Mouse (Mus musculus) embryo, embryonic 10.5 days (tissue): ENCODE results near the gene Fbxo11.
A peak's percentile ranks its signal among the peaks of the same experiment; 100 is the strongest.
"Not testable (repeated sequence)": the region's sequence is repeated elsewhere in the genome, so short reads cannot be mapped to it uniquely, and the experiment has no call there.

ENCODE experiments used
- DNase-seq: peaks from one replicate; pipeline ENCODE4 v3.0.0-alpha.2; 2015; ENCODE audit warnings: low spot score

The Fbxo11 gene

GRCm38 (mm10) chr17:88014456-88014855 lies 50.6 kb downstream of the Fbxo11 start:
- DNase-seq, result no peak

GRCm38 (mm10) chr17:88006956-88007355 lies 58.1 kb downstream of the Fbxo11 start:
- no peak for DNase-seq

- DNase-seq, result no peak
Observed at GRCm38 (mm10) chr17:88004892-88005291, 60.2 kb downstream of the Fbxo11 start.

- no peak for DNase-seq
Observed at GRCm38 (mm10) chr17:87997808-87998207, 67.3 kb downstream of the Fbxo11 start.

GRCm38 (mm10) chr17:87993338-87993737 lies 71.8 kb downstream of the Fbxo11 start:
- DNase-seq, result no peak

GRCm38 (mm10) chr17:87992154-87992553 lies 72.9 kb downstream of the Fbxo11 start:
- no peak for DNase-seq

GRCm38 (mm10) chr17:87987507-87987906 lies 77.6 kb downstream of the Fbxo11 start:
- DNase-seq, result no peak

- no peak for DNase-seq
Observed at GRCm38 (mm10) chr17:87985916-87986315, 79.2 kb downstream of the Fbxo11 start.

- no peak for DNase-seq
Observed at GRCm38 (mm10) chr17:87984440-87985214, 80.5 kb downstream of the Fbxo11 start.

- DNase-seq, result no peak
Observed at GRCm38 (mm10) chr17:87983313-87983712, 81.8 kb downstream of the Fbxo11 start.

GRCm38 (mm10) chr17:87982112-87982511 lies 83.0 kb downstream of the Fbxo11 start:
- DNase-seq, result no peak

- DNase-seq, result not testable (repeated sequence)
Observed at GRCm38 (mm10) chr17:87979696-87980095, 85.4 kb downstream of the Fbxo11 start.

- not testable (repeated sequence) for DNase-seq
Observed at GRCm38 (mm10) chr17:87976927-87977326, 88.2 kb downstream of the Fbxo11 start.

GRCm38 (mm10) chr17:87976154-87976806 lies 88.8 kb downstream of the Fbxo11 start:
- DNase-seq, result no peak

- peak; percentile 59 for DNase-seq
Observed at GRCm38 (mm10) chr17:87975229-87975853, 89.8 kb downstream of the Fbxo11 start.

GRCm38 (mm10) chr17:87974629-87975228 lies 90.4 kb downstream of the Fbxo11 start, which contains the start of gene Msh6:
Msh6 (plus strand) TSS chr17:87975062.
- peak; percentile 96 for DNase-seq

GRCm38 (mm10) chr17:87973261-87974167 lies 91.6 kb downstream of the Fbxo11 start:
- DNase-seq, result no peak

GRCm38 (mm10) chr17:87972856-87973255 lies 92.2 kb downstream of the Fbxo11 start:
- no peak for DNase-seq

- not testable (repeated sequence) for DNase-seq
Observed at GRCm38 (mm10) chr17:87971696-87972591, 93.1 kb downstream of the Fbxo11 start.

- DNase-seq, result not testable (repeated sequence)
Observed at GRCm38 (mm10) chr17:87968483-87968926, 96.6 kb downstream of the Fbxo11 start.
